Mouse (Mus musculus): ENCODE measurements around the gene Pttg1ip.
A peak's percentile ranks its signal among the peaks of the same experiment; 100 is the strongest.

Gene Pttg1ip

DNA sequence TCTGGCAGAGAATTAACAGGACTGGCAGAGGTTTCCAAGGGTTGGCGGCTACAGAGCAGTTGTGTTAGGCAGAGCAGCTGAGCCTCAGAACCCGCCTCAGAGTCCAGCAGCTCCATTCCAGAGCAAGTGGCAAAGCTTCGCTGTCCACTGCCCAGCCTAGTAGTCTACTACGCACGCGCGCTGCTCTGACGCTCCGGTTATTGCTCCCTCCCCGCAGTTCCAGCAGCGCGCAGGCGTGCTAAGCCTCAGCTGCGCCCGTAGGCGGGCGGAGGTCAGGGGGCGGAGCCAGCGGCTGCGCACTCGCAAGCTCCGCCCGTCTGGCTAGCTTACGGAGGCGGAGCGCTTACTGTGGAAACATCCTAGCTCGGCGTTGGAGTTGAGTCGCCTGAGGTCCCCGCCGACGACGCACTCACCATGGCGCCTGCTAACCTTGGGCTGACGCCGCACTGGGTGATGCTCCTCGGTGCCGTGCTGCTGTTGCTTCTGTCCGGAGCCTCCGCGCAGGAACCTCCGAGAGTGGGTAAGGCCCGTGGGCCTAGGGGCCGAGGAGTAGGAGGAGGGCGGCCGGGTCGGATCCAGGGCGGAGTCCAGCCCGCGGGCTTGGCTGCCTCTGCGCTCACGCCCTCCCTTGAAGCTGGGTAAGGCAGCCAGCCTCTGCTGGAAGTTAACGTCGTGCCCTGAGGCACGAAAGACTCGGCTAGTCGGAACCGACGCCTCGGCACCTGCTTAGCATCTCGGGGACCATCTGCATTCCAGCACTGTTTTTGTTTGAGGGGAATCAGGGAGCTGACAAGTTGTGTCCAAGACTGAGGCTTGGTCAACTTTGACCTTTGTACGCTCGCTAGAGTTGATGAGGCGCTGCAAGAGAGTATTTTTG lies at the start of gene Pttg1ip:
Gene Pttg1ip (plus strand): TSS at position 313 of the 877 bp plus-strand sequence.
- DNase-seq (ENCODE audit: low spot score): peak; percentile 99

DNA sequence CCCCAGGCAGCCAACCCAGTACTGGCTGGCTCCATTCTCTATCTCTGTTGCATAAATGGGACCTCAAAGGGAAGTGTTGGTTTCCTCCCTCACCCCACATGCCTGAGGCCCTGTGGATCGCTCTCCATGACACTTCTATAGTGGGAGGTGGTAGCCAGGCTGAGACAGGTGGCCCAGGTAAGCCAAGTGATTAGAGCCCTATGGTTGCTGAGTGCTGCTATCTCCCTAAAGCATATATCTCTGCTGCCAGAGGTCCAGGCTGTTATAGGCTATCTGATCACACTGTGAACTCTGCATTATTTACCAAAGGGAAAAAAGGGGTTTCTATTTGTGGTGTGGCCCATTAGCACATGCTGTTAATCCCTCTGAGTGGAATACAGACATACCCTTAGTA lies 49.5 kb upstream of the Pttg1ip start:
- no peak for DNase-seq (ENCODE audit: low spot score)

GRCm38 (mm10) chr10:77536727-77537126 lies 44.8 kb upstream of the Pttg1ip start:
- DNase-seq (ENCODE audit: low spot score): no peak

- no peak for DNase-seq (ENCODE audit: low spot score)
These were observed 44.0 kb upstream of the Pttg1ip start for GRCm38 (mm10) chr10:77537215-77538209.

DNA sequence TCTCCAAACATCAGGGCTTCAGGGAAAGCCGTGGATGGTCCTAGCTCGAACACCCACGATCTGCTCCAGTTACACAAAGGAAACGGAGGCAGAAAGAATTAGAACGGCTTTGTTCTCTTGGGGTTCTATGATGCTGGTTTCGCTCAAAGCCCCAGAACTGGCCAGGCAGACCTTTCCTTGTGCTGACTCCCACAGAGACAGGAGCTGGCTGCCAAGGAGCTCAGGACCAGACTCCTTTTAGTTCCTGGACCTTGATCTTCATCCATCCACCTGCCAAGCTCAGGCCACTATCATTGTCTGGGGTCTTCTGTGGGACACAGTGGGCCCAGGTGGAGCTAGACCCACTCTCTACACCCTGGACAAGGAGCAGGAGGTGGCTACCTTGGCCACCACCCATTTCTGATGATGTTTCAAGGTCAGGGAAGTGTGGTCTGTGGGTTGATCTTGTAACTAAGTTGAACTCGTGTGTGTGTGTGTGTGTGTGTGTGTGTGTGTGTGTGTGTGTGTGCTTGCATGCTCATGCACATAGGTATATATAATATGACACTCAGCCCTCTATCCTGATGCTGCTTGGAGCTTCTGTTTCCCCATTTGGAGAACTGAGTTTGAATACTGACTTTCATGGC lies 42.1 kb upstream of the Pttg1ip start:
- DNase-seq (ENCODE audit: low spot score): no peak

DNA sequence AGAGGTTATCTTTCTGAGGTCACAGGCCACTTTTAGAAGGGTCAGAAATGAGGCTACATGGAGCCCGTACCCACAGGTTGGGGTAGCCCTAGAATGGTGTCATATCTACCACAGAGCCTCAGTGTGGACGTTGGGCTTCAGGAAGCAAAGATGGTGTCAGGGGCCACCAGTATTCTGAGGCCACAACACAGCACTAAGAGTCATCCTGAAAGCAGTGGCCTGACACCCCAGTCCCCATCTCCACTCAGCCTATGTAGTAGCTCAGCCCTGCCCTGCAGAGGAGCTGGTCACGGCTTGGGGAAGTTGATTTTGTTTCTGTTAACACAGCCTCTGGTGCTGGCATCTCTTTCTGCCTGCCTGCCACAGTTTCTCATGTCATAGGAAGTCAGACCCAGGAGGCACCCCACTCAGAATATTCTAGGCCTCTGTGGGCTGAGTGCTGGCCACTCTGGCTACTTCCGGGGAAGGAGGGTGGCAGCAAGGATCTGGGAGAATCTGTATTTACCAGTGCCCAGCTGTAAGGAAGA lies 40.9 kb upstream of the Pttg1ip start:
- no peak for DNase-seq (ENCODE audit: low spot score)

DNA sequence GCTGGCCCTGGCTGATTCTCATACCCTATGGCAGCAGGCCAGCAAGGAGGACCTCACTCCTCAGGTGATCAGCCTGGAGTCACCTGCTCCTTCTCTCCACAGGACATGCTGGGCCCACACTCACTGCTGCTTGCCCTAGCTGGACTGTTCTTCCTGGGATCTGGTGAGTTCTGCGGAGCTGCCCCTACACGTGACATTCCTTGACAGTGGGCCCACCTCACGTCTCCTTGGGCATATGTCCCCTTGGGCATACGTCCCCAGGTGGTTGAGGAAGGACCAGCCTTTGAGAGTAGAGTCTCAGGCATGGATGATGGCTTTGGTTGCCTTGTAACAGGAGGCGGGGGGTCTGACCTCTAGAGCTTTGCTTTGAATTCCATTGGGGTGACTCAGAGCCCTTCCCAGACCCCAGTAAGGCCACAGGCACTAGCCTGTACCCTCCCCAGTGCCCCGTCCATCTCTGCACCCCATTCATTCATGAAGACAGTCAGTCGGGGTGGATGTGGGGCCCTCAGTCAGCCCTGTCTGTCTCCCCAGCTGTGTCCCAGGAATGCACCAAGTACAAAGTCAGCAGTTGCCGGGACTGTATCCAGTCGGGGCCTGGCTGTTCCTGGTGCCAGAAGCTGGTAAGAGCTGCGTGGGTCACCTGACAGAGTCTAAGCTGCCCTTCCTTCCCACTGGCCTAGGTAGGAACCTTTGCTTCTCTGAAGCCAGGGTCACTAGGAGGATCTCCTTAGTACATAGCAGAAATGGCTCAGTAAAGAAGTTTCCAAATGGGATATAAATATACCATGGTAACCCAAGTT lies 39.5 kb upstream of the Pttg1ip start:
- DNase-seq (ENCODE audit: low spot score): no peak

DNA sequence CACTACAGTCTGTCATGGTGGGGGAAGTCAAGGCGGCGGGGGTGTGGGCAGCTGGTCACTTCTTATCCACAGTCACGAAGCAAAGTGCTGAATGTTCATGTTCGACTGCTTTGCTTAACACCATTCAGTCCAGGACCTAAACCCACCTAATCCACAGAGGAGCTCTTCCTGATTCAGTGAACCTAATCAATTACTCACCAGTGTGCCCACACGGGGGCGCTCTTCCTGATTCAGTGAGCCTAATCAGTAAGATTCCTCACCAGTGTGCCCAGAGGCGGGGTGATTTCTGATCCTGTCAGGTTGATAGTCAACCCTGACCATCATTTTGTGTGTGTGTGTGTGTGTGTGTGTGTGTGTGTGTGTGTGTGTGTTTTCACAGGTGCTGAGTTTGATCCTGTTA lies 38.3 kb upstream of the Pttg1ip start:
- DNase-seq (ENCODE audit: low spot score): peak; percentile 65

GRCm38 (mm10) chr10:77544916-77545315 lies 36.6 kb upstream of the Pttg1ip start:
- DNase-seq (ENCODE audit: low spot score): no peak

GRCm38 (mm10) chr10:77548576-77548975 lies 32.9 kb upstream of the Pttg1ip start:
- no peak for DNase-seq (ENCODE audit: low spot score)

DNA sequence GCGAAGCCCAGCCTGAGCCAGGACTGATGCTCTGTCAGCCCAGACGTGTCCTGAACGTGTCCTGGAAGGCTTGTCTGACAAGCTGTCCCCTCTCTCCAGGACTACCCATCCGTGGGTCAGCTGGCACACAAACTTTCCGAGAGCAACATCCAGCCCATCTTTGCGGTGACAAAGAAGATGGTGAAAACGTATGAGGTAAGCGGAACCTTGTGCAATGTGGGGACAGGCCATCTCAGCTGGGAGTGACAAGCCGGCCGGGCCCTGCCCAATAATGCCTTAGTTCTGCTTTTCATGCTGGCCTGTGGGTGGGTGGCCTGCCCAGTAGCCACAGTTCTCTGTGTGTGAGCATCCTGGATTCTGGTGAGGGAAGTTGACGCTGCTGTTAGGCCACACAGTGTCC lies 30.6 kb upstream of the Pttg1ip start:
- no peak for DNase-seq (ENCODE audit: low spot score)

DNA sequence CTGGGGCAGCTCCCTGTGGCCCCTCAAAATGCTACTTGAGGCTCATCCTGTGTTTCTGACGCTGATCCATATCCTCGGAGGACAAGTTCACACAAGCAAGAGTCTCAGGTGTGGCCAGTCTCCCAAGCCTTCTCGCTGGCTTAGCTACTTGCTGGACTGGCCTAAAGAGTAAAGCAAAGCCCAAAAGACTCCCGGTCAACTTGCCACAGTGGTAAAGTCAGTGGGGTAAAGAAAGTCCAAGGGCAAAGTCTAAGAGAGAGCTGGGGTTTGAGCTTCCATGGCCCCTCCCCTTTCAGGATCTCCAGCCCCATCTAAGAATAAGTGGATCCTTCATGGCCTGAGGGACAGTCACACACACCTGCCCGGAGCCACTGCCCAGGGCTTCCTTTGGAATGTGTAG lies 29.4 kb upstream of the Pttg1ip start:
- no peak for DNase-seq (ENCODE audit: low spot score)

- DNase-seq (ENCODE audit: low spot score): no peak
These were observed 28.2 kb upstream of the Pttg1ip start for GRCm38 (mm10) chr10:77553285-77553684.

DNA sequence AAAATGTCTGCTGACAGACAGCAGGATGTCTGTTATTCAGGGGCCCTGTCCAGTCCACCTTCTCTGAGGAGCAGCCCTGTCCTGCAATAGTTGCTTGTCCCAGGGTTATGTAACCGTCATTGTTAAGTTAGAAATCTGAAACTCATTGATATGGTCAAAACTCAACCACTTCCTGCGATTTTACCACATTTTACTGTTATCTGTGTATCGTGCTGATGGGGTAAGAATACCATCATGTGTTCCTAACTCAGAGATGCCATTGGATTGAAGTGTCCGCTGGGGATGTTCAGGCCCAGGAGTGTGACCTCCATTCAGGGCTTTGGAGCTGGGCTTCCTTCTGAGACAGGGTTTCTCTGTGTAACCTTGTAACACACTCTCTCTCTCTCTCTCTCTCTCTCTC lies 26.6 kb upstream of the Pttg1ip start:
- DNase-seq (ENCODE audit: low spot score): no peak

GRCm38 (mm10) chr10:77556631-77557030 lies 24.9 kb upstream of the Pttg1ip start:
- DNase-seq (ENCODE audit: low spot score): no peak

DNA sequence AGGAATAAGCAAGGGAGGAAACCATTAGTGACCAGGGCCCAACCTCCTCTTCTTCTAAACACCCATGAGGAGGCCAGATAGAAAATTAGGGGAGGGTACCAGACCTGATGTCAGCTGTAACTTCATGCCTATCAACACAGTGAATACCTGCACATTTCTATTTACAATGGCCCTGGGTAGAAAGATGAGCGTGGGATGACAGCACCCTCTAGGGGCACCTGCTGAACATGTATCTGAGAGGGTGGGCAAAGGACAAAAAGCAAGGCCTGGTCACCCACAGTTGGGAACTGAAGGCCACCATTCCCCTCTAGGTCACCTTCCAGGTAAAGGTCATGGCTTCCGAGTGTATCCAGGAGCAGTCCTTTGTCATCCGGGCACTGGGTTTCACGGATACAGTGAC lies 23.9 kb upstream of the Pttg1ip start:
- DNase-seq (ENCODE audit: low spot score): no peak

DNA sequence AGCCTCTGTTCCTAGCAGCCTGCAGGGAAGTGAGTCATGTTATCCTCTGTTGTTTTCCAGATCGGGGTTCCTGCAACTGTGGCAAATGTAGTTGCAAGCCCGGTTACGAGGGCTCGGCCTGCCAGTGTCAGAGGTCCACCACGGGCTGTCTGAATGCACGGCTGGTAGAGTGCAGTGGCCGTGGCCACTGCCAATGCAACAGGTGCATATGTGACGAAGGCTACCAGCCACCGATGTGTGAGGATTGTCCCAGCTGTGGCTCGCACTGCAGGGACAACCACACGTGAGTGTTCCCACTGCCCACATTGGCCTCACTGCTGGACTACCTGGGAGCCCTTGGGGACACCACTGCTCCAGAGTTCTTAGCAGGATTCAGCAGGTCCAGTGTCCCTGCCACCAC lies 21.4 kb upstream of the Pttg1ip start:
- no peak for DNase-seq (ENCODE audit: low spot score)

GRCm38 (mm10) chr10:77560830-77561229 lies 20.7 kb upstream of the Pttg1ip start:
- DNase-seq (ENCODE audit: low spot score): no peak

GRCm38 (mm10) chr10:77561508-77561907 lies 20.0 kb upstream of the Pttg1ip start:
- no peak for DNase-seq (ENCODE audit: low spot score)

- no peak for DNase-seq (ENCODE audit: low spot score)
These were observed 16.5 kb upstream of the Pttg1ip start for GRCm38 (mm10) chr10:77565005-77565404.

DNA sequence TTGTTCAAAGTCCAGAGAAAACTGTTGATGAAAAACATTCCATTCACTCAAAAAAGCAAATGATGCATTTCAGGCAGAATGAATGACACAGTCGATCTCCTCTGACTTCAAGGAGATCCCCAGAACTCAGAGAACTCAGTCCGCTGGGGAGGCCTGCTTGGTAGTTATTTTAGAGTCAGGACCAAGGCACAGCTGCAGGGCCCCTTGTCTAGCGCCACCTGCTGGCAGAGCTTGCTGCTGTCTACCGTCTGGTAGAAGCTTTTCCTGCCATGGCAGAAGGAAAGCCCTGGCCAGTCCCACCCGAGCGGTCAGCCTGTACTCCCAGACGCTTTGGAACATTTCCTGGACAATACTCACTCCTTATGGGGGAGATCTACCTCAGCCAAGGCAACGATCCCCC lies 14.9 kb upstream of the Pttg1ip start:
- DNase-seq (ENCODE audit: low spot score): peak; percentile 86

Data from embryo, embryonic 10 days (tissue).